Mouse (Mus musculus): ENCODE data around the gene Cldn15.

DNA sequence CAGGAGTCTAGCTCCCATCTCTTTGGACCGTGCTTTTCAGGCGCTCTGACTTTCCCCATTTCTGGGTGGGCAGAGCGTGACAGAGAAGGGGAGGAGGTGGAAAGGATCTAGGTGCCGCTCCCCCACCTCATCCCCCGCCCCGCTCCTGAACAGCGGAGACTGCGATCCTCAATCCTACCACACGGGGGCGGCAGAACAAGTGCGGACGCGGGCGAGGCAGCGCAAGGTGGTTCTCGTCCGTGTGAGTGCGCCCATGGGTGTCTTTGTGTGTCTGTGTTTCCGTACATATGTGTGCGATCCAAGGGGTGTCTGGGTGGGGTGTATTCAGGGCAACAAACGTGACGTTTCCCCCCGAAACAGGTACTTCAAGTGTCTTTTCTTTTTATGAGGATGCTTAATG is 58.7 kb downstream of the Cldn15 start:
- TF ChIP-seq CTCF (IDR thresholded peaks at IDR 0.05; ENCODE audit: low read depth) (peak; percentile 99), EP300 (IDR thresholded peaks at IDR 0.05; ENCODE audit: low read depth) (no peak)

Data from liver, postnatal 0 days (tissue).